Mouse (Mus musculus) lung, embryonic 14.5 days (tissue): Measurements from ENCODE around the gene Wipf1. TPM values are rescaled to one million over a fixed set of nuclear protein-coding genes. Genes with fewer than 3 reads are reported as not detected.
A peak's percentile ranks its signal among the peaks of the same experiment; 100 is the strongest.

ENCODE experiments used
- ATAC-seq: fragments of 200-750 bp; cut with Nextera tagmentation; 2 replicates; pipeline ENCODE4 v1.8.0; 2017; ENCODE audit warnings: mild to moderate bottlenecking, moderate TSS enrichment, moderate library complexity; ENCODE audit not compliant: insufficient read depth
- DNase-seq: peaks from one replicate; pipeline ENCODE4 v3.0.0-alpha.2; 2015
- H3K27ac ChIP-seq: fragments of 300-500 bp; sonication (generic); 2 replicates; pipeline ENCODE4 v1.5.1; 2014; ENCODE audit warnings: low read depth, mild to moderate bottlenecking, moderate library complexity
- H3K27me3 ChIP-seq: fragments of 300-500 bp; sonication (generic); 2 replicates; pipeline ENCODE4 v1.6.1; 2014; ENCODE audit warnings: low read length, control low read depth; ENCODE audit not compliant: insufficient read depth
- H3K36me3 ChIP-seq: fragments of 300-500 bp; sonication (generic); 2 replicates; pipeline ENCODE4 v1.6.1; 2014; ENCODE audit warnings: control low read depth; ENCODE audit not compliant: insufficient read depth
- H3K4me1 ChIP-seq: fragments of 300-500 bp; sonication (generic); 2 replicates; pipeline ENCODE4 v1.6.1; 2014; ENCODE audit warnings: antibody characterized with exemption, control low read depth; ENCODE audit not compliant: insufficient read depth
- H3K4me2 ChIP-seq: fragments of 300-500 bp; sonication (generic); 2 replicates; pipeline ENCODE4 v1.6.1; 2014; ENCODE audit warnings: mild to moderate bottlenecking
- H3K4me3 ChIP-seq: fragments of 300-500 bp; sonication (generic); 2 replicates; pipeline ENCODE4 v1.5.1; 2014; ENCODE audit warnings: low read depth, low read length
- H3K9ac ChIP-seq: fragments of 300-500 bp; sonication (generic); 2 replicates; pipeline ENCODE4 v1.6.1; 2014
- H3K9me3 ChIP-seq: fragments of 300-500 bp; sonication (generic); 2 replicates; pipeline ENCODE4 v1.6.1; 2016; ENCODE audit warnings: low read depth, low read length, control low read depth
- CTCF ChIP-seq: IDR thresholded peaks from 2 replicates; pipeline ENCODE4 v1.5.1; 2016; ENCODE audit warnings: antibody characterized with exemption, low read depth
- WGBS: fragments of 180-500 bp; shearing (Covaris S2); extraction: QIAGEN DNeasy Blood & Tissue Kit; methylation state at CpG from one replicate; pipeline ENCODE4 v1.1.7; 2014; 5-methylcytosine and 5-hydroxymethylcytosine counted together
- polyA plus RNA-seq: library from polyadenylated mRNA; unstranded; fragments of >200 nt; fragmentation: Nextera tagmentation; extraction: Ambion mirVana; gene quantifications from 2 replicates; pipeline ENCODE4 v1.2.1, GENCODE M21; 2014

Gene Wipf1
- polyA plus RNA-seq, 1 experiment from 2014 or later: 14.8 TPM

DNA sequence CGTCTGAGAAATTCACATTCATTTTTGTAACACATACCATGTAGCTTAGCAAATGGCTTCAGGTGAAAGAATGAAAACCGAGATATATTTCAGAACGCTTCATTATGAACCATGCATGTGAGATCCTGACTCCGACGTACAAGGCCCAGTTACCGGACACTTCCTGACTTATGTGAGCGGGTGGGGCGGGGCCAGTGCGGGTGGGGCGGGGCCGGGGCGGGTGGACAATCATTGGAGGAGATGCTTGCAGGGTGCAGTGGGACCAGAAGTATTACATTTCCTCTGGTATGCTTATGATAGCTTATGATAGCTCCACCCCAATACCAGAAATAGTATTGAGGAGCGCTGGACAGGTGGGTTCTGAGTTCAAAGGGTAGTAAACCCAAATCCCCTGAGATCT lies 74.9 kb downstream of the Wipf1 start:
- Histone ChIP-seq H3K4me1 (no peaks in the 10 kb centered on the region), H3K9ac (no peak overlapping the region), H3K27ac (no peak overlapping the region), H3K9me3 (no peaks in the 10 kb centered on the region), H3K4me2 (no peak overlapping the region), H3K27me3 (no peaks in the 10 kb centered on the region), H3K4me3 (no peak overlapping the region), H3K36me3 (no peaks in the 10 kb centered on the region)
- WGBS: 84% methylated on average over 13 of the region's 13 CpGs
- TF ChIP-seq CTCF: no peak
- ATAC-seq (no peak), DNase-seq (no peak)

DNA sequence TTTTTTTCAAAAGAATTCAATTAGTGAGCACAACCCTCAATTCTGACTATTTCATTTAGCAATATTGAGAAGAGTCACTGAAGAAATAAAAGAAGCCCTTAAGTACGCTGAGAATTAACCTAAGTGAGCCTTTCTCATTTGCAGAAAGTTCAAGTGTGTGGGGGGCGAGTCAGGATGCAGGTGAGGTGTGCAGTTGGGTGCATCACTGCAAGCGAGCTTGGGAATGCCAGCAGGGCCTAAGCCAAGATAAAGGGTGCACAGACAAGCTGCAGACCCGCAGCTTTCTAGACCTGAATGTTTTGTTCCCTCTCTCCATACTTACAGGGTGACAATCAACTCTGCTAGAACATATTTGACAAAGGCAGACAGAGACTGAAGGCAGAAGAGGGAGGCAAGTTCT lies 75.3 kb downstream of the Wipf1 start:
- no peak overlapping the region for H3K4me2 ChIP-seq
- ATAC-seq (no peak), DNase-seq (no peak)
- H3K9ac ChIP-seq: no peak overlapping the region
- WGBS: 80% methylated on average over 4 of the region's 4 CpGs
- TF ChIP-seq CTCF: no peak
- no peak overlapping the region for H3K27ac ChIP-seq
- no peaks in the 10 kb centered on the region for H3K27me3 ChIP-seq
- H3K4me1 ChIP-seq: 0 out of 2 replicates have a peak, but pooled peaks cover 2% of the 10 kb centered on the region
- H3K9me3 ChIP-seq: no peaks in the 10 kb centered on the region
- no peak overlapping the region for H3K4me3 ChIP-seq
- H3K36me3 ChIP-seq: no peaks in the 10 kb centered on the region

DNA sequence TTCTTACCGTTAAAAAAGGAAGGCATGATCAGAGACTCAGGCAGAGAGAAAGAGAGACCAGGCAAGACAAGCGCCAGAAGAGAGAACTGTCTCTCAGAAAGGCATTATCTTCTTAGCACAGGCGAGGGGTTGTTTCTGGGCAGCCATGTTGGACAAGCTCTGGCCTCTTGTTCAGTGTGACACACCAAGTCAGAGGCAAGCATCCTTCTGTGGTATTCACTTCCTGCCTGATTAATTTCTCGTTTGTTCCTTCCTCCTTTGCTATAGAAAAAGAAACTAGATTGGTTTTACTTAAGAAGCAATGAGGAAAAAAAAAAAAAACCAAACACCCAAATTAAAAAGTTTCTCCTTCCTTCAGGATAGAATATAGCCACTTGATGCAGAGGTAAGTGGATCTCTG lies 75.8 kb downstream of the Wipf1 start:
- H3K9me3 ChIP-seq: no peaks in the 10 kb centered on the region
- H3K27ac ChIP-seq: no peak overlapping the region
- no peak for DNase-seq
- ATAC-seq: no peak
- H3K4me3 ChIP-seq: no peak overlapping the region
- no peak for TF ChIP-seq CTCF
- H3K27me3 ChIP-seq: no peaks in the 10 kb centered on the region
- 53% methylated on average over 4 of the region's 4 CpGs for WGBS
- H3K4me2 ChIP-seq: no peak overlapping the region
- no peaks in the 10 kb centered on the region for H3K36me3 ChIP-seq
- H3K4me1 ChIP-seq: 0 out of 2 replicates have a peak, but pooled peaks cover 4% of the 10 kb centered on the region
- no peak overlapping the region for H3K9ac ChIP-seq

DNA sequence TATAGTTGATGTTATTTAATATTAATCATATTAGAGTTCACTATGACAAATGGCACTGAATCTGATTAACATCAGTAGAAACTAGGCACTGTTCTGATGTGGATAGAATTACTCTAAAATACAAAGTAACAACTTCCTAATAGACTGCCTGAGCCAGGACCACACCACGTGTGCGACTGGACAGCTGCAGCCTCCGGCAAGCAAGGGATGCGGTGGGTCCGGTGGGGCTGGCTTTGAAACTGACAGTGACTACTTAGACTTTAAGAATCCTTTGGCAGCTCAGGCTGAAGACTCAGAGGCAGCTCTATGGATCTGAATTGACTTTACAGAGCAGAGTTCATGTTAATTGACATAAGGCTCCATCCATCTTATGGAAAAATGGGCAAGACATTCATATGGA lies 76.4 kb downstream of the Wipf1 start:
- 47% methylated on average over 5 of the region's 5 CpGs for WGBS
- no peaks in the 10 kb centered on the region for H3K27me3 ChIP-seq
- no peaks in the 10 kb centered on the region for H3K36me3 ChIP-seq
- H3K9ac ChIP-seq: no peak overlapping the region
- H3K9me3 ChIP-seq: no peaks in the 10 kb centered on the region
- H3K27ac ChIP-seq: no peak overlapping the region
- no peak overlapping the region for H3K4me2 ChIP-seq
- ATAC-seq: peak; percentile 58; the same call in 1 of the 2 replicates
- no peak overlapping the region for H3K4me3 ChIP-seq
- no peak for TF ChIP-seq CTCF
- peak; percentile 42 for DNase-seq
- 0 out of 2 replicates have a peak, but pooled peaks cover 4% of the 10 kb centered on the region for H3K4me1 ChIP-seq

DNA sequence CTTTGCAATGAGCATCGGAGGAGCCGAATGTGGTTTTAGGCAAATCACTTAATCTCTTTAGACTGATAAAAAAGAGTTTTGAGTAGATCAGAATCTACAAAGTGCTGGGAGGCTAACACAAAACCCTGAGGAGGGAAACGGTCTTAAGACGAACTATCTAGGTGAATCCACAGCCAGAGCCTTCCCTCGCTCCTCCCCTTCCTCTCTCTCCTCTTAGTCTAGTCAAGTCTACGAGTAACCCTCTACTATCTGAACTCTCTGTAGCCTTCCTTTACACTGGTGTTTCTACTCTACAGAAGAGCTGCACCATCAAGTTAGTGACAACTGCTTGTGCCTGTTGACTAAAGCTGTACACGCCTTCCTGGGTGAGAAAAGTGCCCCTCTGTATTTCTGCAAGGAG lies 77.0 kb downstream of the Wipf1 start:
- Histone ChIP-seq H3K4me3 (no peak overlapping the region), H3K27me3 (no peaks in the 10 kb centered on the region), H3K36me3 (0 out of 2 replicates have a peak, but pooled peaks cover under 1% of the 10 kb centered on the region), H3K4me2 (no peak overlapping the region), H3K9me3 (no peaks in the 10 kb centered on the region), H3K4me1 (0 out of 2 replicates have a peak, but pooled peaks cover 4% of the 10 kb centered on the region), H3K27ac (no peak overlapping the region), H3K9ac (no peak overlapping the region)
- WGBS: 70% methylated on average over 7 of the region's 7 CpGs
- TF ChIP-seq CTCF: no peak
- DNase-seq (no peak), ATAC-seq (no peak)

DNA sequence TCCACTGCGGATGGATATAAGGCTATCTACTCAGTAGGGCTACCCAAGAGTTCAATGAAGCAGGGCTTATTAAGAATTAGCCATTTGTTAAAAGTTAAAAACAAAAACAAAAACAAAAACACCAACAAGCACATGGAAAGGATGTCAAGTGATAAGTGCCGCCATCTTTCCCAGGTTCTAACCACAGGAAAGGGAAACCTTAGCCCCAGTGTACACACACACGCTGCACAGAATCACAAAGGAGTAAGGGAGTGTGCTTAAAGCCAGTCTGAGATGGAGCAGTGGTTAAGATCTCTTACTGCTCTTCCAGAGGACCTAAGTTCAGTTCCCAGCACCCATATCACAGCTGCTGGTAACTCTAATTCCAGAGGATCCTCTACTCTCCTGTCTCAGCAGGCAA lies 78.0 kb downstream of the Wipf1 start:
- WGBS: 94% methylated on average over 3 of the region's 3 CpGs
- Histone ChIP-seq H3K27ac (no peak overlapping the region), H3K4me3 (no peak overlapping the region), H3K9ac (no peak overlapping the region), H3K9me3 (no peaks in the 10 kb centered on the region), H3K36me3 (0 out of 2 replicates have a peak, but pooled peaks cover 9% of the 10 kb centered on the region), H3K27me3 (no peaks in the 10 kb centered on the region), H3K4me1 (0 out of 2 replicates have a peak, but pooled peaks cover 4% of the 10 kb centered on the region), H3K4me2 (no peak overlapping the region)
- TF ChIP-seq CTCF: no peak
- ATAC-seq (no peak), DNase-seq (no peak)

DNA sequence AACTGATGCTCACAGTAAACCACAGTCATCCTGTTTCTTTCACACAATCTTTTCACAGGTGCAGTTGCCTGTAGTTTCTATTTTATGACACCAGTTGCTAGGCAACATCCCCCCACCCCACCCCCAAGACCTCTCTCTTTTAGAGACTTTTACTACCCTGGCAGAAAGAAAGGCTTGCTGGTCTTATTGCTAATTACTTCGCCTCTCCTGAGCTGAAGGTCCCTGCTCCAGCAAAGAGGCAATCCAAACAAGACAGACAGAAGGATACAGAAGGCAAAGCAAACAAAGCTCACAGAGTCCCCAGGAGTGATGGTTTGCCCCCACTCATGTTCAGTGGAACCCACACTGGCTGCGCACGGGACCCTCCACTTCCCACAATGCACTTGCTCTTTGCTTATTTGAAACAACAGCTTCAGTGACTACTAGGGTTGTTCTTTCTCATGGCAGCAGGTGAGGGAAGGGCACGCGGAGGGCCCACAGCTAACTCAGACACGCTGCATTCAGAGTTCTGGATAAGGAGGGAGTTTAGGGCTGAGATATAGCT lies 79.3 kb downstream of the Wipf1 start:
- Histone ChIP-seq H3K27ac (no peak overlapping the region), H3K4me3 (no peak overlapping the region), H3K4me1 (0 out of 2 replicates have a peak, but pooled peaks cover 4% of the 10 kb centered on the region), H3K36me3 (0 out of 2 replicates have a peak, but pooled peaks cover 11% of the 10 kb centered on the region), H3K9ac (no peak overlapping the region), H3K9me3 (no peaks in the 10 kb centered on the region), H3K27me3 (no peaks in the 10 kb centered on the region), H3K4me2 (no peak overlapping the region)
- DNase-seq (no peak), ATAC-seq (no peak)
- no peak for TF ChIP-seq CTCF
- WGBS: 50% methylated on average over 6 of the region's 6 CpGs
